Mouse (Mus musculus): ENCODE data around the gene Tor1a. TPM values are rescaled to one million over a fixed set of nuclear protein-coding genes. Genes with fewer than 3 reads are reported as not detected.

Gene Tor1a
- polyA plus RNA-seq, 1 experiment from 2014 or later = 82.9 TPM

DNA sequence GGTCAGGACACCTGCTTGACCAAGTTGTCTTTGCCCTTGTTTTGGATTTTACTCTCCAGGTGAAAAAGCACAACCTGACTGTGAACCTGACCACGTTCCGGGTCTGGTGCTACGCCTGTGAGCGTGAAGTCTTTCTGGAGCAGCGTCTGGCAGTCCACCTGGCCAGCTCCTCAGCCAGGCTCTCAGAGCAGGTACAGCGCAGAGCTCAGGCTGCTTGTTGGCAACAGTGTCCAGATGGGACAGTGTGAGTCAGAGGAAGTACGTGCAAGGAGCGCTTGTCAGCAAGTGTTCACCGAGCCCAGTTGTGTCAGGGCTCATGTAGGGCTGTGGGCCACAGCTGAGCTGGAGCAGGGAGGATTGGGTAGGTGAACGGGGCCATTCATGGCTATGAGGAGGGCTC lies 35.1 kb upstream of the Tor1a start:
- Histone ChIP-seq H3K27ac (ENCODE audit: low read depth) (no peak overlapping the region), H3K9me3 (ENCODE audit: low read length) (no peaks in the 10 kb centered on the region), H3K9ac (replicated peaks) (no peak overlapping the region), H3K4me1 (ENCODE audit: insufficient read depth) (peaks cover 10% of the 10 kb centered on the region), H3K27me3 (ENCODE audit: insufficient read depth, low read length) (no peaks in the 10 kb centered on the region), H3K36me3 (replicated peaks; ENCODE audit: insufficient read depth, low read length) (0 out of 2 replicates have a peak, but pooled peaks cover 5% of the 10 kb centered on the region), H3K4me3 (ENCODE audit: low read depth, low read length) (no peak overlapping the region), H3K4me2 (ENCODE audit: low read depth, low read length) (no peak overlapping the region)
- DNase-seq (no peak), ATAC-seq (no peak)
- TF ChIP-seq EP300 (IDR thresholded peaks at IDR 0.05; ENCODE audit: low read depth) (no peak), CTCF (IDR thresholded peaks at IDR 0.05; ENCODE audit: low read depth) (no peak)
- WGBS (ENCODE audit: insufficient replicate concordance) = 93% methylated on average over 10 of the region's 10 CpGs

GRCm38 (mm10) chr2:30998443-30999260 lies 30.9 kb upstream of the Tor1a start:
- 74% methylated on average over 7 of the region's 8 CpGs for WGBS (ENCODE audit: insufficient replicate concordance)
- Histone ChIP-seq H3K27ac (ENCODE audit: low read depth) (no peak overlapping the region), H3K4me3 (ENCODE audit: low read depth, low read length) (no peak overlapping the region), H3K27me3 (ENCODE audit: insufficient read depth, low read length) (no peaks in the 10 kb centered on the region), H3K4me2 (ENCODE audit: low read depth, low read length) (no peak overlapping the region), H3K9ac (replicated peaks) (no peak overlapping the region), H3K9me3 (ENCODE audit: low read length) (no peaks in the 10 kb centered on the region), H3K36me3 (replicated peaks; ENCODE audit: insufficient read depth, low read length) (no peaks in the 10 kb centered on the region), H3K4me1 (ENCODE audit: insufficient read depth) (no peaks in the 10 kb centered on the region)
- ATAC-seq (no peak), DNase-seq (no peak)
- no peak for TF ChIP-seq EP300 (IDR thresholded peaks at IDR 0.05; ENCODE audit: low read depth)
- TF ChIP-seq CTCF (IDR thresholded peaks at IDR 0.05; ENCODE audit: low read depth) = no peak

GRCm38 (mm10) chr2:30995432-30995996 lies 27.8 kb upstream of the Tor1a start:
- Histone ChIP-seq H3K9ac (replicated peaks) (no peak overlapping the region), H3K9me3 (ENCODE audit: low read length) (no peaks in the 10 kb centered on the region), H3K27ac (ENCODE audit: low read depth) (no peak overlapping the region), H3K4me1 (ENCODE audit: insufficient read depth) (no peaks in the 10 kb centered on the region), H3K4me3 (ENCODE audit: low read depth, low read length) (no peak overlapping the region), H3K27me3 (ENCODE audit: insufficient read depth, low read length) (no peaks in the 10 kb centered on the region), H3K4me2 (ENCODE audit: low read depth, low read length) (no peak overlapping the region), H3K36me3 (replicated peaks; ENCODE audit: insufficient read depth, low read length) (no peaks in the 10 kb centered on the region)
- 85% methylated on average over 11 of the region's 11 CpGs for WGBS (ENCODE audit: insufficient replicate concordance)
- no peak for TF ChIP-seq CTCF (IDR thresholded peaks at IDR 0.05; ENCODE audit: low read depth)
- TF ChIP-seq EP300 (IDR thresholded peaks at IDR 0.05; ENCODE audit: low read depth) = no peak
- no peak for ATAC-seq
- no peak for DNase-seq

- DNase-seq = no peak
- H3K4me3 ChIP-seq (ENCODE audit: low read depth, low read length) = no peak overlapping the region
- no peak for ATAC-seq
- no peaks in the 10 kb centered on the region for H3K4me1 ChIP-seq (ENCODE audit: insufficient read depth)
- H3K9ac ChIP-seq (replicated peaks) = no peak overlapping the region
- no peak for TF ChIP-seq CTCF (IDR thresholded peaks at IDR 0.05; ENCODE audit: low read depth)
- no peak for TF ChIP-seq EP300 (IDR thresholded peaks at IDR 0.05; ENCODE audit: low read depth)
- no peak overlapping the region for H3K27ac ChIP-seq (ENCODE audit: low read depth)
- H3K9me3 ChIP-seq (ENCODE audit: low read length) = no peaks in the 10 kb centered on the region
- H3K4me2 ChIP-seq (ENCODE audit: low read depth, low read length) = no peak overlapping the region
- no peaks in the 10 kb centered on the region for H3K36me3 ChIP-seq (replicated peaks; ENCODE audit: insufficient read depth, low read length)
- no peaks in the 10 kb centered on the region for H3K27me3 ChIP-seq (ENCODE audit: insufficient read depth, low read length)
- WGBS (ENCODE audit: insufficient replicate concordance) = 83% methylated on average over 4 of the region's 4 CpGs
Measured at GRCm38 (mm10) chr2:30994853-30995252, 27.1 kb upstream of the Tor1a start.

GRCm38 (mm10) chr2:30990221-30990620 lies 22.5 kb upstream of the Tor1a start:
- 69% methylated on average over 9 of the region's 9 CpGs for WGBS (ENCODE audit: insufficient replicate concordance)
- DNase-seq (no peak), ATAC-seq (no peak)
- Histone ChIP-seq H3K27ac (ENCODE audit: low read depth) (no peak overlapping the region), H3K4me2 (ENCODE audit: low read depth, low read length) (no peak overlapping the region), H3K4me3 (ENCODE audit: low read depth, low read length) (no peak overlapping the region), H3K27me3 (ENCODE audit: insufficient read depth, low read length) (no peaks in the 10 kb centered on the region), H3K4me1 (ENCODE audit: insufficient read depth) (peaks cover 3% of the 10 kb centered on the region; the same call in 1 of the 2 replicates), H3K9ac (replicated peaks) (no peak overlapping the region), H3K36me3 (replicated peaks; ENCODE audit: insufficient read depth, low read length) (no peaks in the 10 kb centered on the region), H3K9me3 (ENCODE audit: low read length) (no peaks in the 10 kb centered on the region)
- TF ChIP-seq CTCF (IDR thresholded peaks at IDR 0.05; ENCODE audit: low read depth) = no peak
- TF ChIP-seq EP300 (IDR thresholded peaks at IDR 0.05; ENCODE audit: low read depth) = no peak

GRCm38 (mm10) chr2:30985111-30986020 lies 17.6 kb upstream of the Tor1a start:
- DNase-seq = peak; percentile 68
- peaks cover 19% of the 10 kb centered on the region for H3K4me1 ChIP-seq (ENCODE audit: insufficient read depth)
- H3K27ac ChIP-seq (ENCODE audit: low read depth) = no peak overlapping the region
- no peaks in the 10 kb centered on the region for H3K36me3 ChIP-seq (replicated peaks; ENCODE audit: insufficient read depth, low read length)
- no peaks in the 10 kb centered on the region for H3K9me3 ChIP-seq (ENCODE audit: low read length)
- TF ChIP-seq EP300 (IDR thresholded peaks at IDR 0.05; ENCODE audit: low read depth) (no peak), CTCF (IDR thresholded peaks at IDR 0.05; ENCODE audit: low read depth) (no peak)
- H3K27me3 ChIP-seq (ENCODE audit: insufficient read depth, low read length) = no peaks in the 10 kb centered on the region
- H3K4me3 ChIP-seq (ENCODE audit: low read depth, low read length) = no peak overlapping the region
- H3K9ac ChIP-seq (replicated peaks) = no peak overlapping the region
- ATAC-seq = no peak
- H3K4me2 ChIP-seq (ENCODE audit: low read depth, low read length) = peak overlapping the region; percentile 44; the same call in 1 of the 2 replicates
- 34% methylated on average over 17 of the region's 17 CpGs for WGBS (ENCODE audit: insufficient replicate concordance)
